Mouse (Mus musculus): Measurements from ENCODE around the gene Il11. TPM values are rescaled to one million over a fixed set of nuclear protein-coding genes. Genes with fewer than 3 reads are reported as not detected.

Il11 gene
- polyA plus RNA-seq, 1 experiment from 2014 or later = 0.28 TPM

DNA sequence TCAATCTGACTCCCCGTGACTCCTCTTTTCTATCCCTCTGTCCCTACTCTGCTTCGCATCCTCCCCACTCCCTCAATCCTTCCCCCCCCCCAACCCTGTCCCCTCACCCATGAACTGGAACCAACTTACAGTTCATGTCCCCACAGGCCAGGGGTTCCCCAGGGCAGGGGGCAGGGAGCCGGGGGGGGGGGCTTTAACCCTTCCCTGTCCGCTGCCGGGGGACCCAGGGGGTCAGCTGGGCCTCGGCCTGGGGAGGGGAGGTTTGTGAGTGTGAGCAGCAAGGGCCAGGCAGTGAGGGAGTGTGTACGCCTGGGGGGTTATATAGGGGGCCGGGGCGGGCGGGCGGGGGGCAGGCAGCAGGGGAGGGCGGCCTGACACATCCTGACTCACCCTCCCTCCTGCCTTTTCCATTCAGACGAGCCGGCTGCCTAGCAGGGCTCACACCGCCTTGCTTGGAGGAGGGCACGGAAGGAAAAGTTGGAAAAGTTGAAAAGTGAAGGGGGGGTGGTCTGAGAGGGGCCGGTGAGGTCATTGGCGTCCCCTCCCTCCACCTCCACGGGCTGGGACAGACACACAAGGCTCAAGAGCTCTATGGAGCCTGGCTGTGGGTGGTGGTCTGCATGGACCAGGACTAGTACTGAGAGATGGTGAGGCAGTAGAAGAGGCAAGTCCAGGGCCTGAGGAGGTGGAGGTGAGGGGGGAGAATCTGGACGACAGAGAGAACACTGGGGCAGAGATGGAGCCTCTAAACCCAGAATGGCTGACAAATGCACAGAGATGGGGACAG lies 4.6 kb downstream of the Il11 start:
- Histone ChIP-seq H3K4me3 (ENCODE audit: low read depth, low read length) (no peak overlapping the region), H3K36me3 (ENCODE audit: control insufficient read depth, insufficient read depth, low read length) (no peaks in the 10 kb centered on the region), H3K27ac (ENCODE audit: low read depth) (no peak overlapping the region), H3K4me1 (replicated peaks; ENCODE audit: control insufficient read depth, insufficient read depth, low read length) (peaks cover 18% of the 10 kb centered on the region), H3K4me2 (ENCODE audit: low read length) (no peak overlapping the region; the same call in 1 of the 2 replicates), H3K27me3 (replicated peaks; ENCODE audit: control insufficient read depth, insufficient read depth, low read length) (peaks cover 44% of the 10 kb centered on the region), H3K9me3 (ENCODE audit: control insufficient read depth, low read length) (no peaks in the 10 kb centered on the region), H3K9ac (ENCODE audit: low read length) (no peak overlapping the region)
- ATAC-seq (replicated peaks; ENCODE audit: low FRiP score, low TSS enrichment, low read depth) (no peak), DNase-seq (ENCODE audit: low spot score) (no peak)
- WGBS = 5% methylated on average over 17 of the region's 20 CpGs

DNA sequence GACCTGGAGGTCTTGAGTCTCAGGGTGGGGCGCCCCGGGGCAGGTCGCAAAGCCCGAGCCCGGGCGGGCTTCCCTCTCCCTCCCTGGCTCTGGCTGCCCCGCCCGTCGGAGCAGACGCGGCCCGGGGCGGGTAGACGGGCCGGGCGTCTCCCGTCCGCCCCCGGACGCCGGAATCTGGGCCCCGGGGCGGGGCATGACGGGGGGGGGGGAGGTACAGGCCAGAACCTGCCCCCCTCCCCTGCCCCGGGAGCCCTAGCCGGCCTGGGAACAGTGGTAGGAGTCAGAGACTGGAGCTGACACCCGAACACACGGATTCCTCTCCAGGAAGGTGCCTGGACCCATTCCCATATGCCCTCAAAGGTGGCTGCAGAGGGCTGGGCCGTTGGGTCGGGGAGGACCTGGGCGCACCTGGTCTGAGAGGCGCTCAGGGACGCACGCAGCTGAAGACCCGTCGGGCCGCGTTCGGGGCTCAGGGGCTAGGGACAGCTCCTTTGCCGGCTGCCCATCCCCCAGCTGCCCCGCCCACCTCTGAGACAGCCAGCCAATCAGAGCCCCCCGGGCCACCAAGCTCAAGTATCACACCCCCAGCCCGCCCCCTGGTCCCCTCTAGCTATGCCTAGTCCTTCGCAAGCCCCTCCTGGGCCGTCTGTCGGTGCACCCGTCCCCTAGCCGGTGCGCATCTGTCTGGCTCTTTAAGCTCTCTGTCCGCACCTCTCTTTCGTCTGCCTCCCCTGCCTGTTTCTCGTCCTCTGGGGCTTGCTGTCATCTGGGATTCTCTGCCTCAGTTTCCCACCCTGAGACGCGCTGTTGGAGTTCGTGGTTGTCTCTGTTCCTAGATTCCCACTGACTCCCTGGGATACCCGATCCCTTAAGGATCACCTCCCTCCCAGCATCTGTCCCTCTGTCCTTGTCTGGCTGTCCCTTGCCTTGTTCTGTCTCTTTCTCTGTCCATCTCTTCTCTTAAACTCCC lies 5.5 kb downstream of the Il11 start:
- H3K9me3 ChIP-seq (ENCODE audit: control insufficient read depth, low read length) = no peaks in the 10 kb centered on the region
- H3K4me1 ChIP-seq (replicated peaks; ENCODE audit: control insufficient read depth, insufficient read depth, low read length) = peaks cover 18% of the 10 kb centered on the region
- H3K4me3 ChIP-seq (ENCODE audit: low read depth, low read length) = peak overlapping the region; percentile 30
- peaks cover 44% of the 10 kb centered on the region for H3K27me3 ChIP-seq (replicated peaks; ENCODE audit: control insufficient read depth, insufficient read depth, low read length)
- H3K36me3 ChIP-seq (ENCODE audit: control insufficient read depth, insufficient read depth, low read length) = no peaks in the 10 kb centered on the region
- H3K27ac ChIP-seq (ENCODE audit: low read depth) = no peak overlapping the region
- 0 out of 2 replicates have a peak overlapping the region, but pooled peaks have one; percentile 22 for H3K9ac ChIP-seq (ENCODE audit: low read length)
- ATAC-seq (replicated peaks; ENCODE audit: low FRiP score, low TSS enrichment, low read depth) (peak; percentile 51), DNase-seq (ENCODE audit: low spot score) (peak; percentile 79)
- 3% methylated on average over 42 of the region's 56 CpGs for WGBS
- peak overlapping the region; percentile 53 for H3K4me2 ChIP-seq (ENCODE audit: low read length)

DNA sequence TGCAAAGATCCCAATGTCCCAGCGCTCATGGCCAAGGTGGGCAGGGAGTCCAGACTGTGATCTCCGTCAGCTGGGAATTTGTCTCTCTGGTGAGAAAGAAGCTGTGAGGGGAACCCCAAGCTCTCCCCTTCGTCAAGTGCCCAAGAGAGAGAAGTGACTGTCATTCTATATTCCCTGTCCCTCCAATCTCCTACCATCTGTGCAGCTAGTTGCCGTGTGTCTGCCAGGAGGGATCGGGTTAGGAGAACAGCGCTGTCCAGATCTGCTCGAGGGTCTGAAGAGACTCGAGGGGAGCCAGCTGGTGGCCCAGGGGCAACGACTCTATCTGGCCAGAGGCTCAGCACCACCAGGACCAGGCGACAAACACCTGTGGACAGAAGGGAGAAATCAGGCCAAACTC lies 6.5 kb downstream of the Il11 start:
- peaks cover 15% of the 10 kb centered on the region for H3K4me1 ChIP-seq (replicated peaks; ENCODE audit: control insufficient read depth, insufficient read depth, low read length)
- H3K9ac ChIP-seq (ENCODE audit: low read length) = no peak overlapping the region
- no peak overlapping the region for H3K4me2 ChIP-seq (ENCODE audit: low read length)
- 45% methylated on average over 10 of the region's 10 CpGs for WGBS
- ATAC-seq (replicated peaks; ENCODE audit: low FRiP score, low TSS enrichment, low read depth) (no peak), DNase-seq (ENCODE audit: low spot score) (no peak)
- no peak overlapping the region for H3K27ac ChIP-seq (ENCODE audit: low read depth)
- peaks cover 44% of the 10 kb centered on the region for H3K27me3 ChIP-seq (replicated peaks; ENCODE audit: control insufficient read depth, insufficient read depth, low read length)
- H3K36me3 ChIP-seq (ENCODE audit: control insufficient read depth, insufficient read depth, low read length) = no peaks in the 10 kb centered on the region
- H3K9me3 ChIP-seq (ENCODE audit: control insufficient read depth, low read length) = no peaks in the 10 kb centered on the region
- no peak overlapping the region for H3K4me3 ChIP-seq (ENCODE audit: low read depth, low read length)

DNA sequence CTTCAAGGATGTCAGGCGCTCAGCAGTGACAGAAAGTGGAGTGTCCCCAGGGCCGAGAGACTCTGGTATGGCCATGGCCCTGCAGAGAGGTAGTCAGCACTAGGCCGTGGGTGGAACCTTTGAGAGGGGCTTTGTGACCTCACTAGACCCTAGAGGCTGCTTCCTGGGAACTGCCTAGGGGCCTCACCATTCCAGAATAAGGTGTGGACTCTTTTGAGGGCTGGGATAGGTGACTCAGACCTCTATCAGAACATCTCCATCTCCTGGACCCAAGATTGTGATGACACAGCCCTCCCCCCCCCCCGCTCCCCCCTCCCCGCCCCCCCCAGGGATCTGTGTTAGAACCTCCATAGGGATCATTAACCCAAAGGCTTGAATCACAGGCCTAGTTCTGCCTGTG lies 11.5 kb downstream of the Il11 start, which contains the start of gene Fam71e2:
Gene Fam71e2 (minus strand): TSS at position 101 of the 400 bp plus-strand sequence.
- no peaks in the 10 kb centered on the region for H3K9me3 ChIP-seq (ENCODE audit: control insufficient read depth, low read length)
- H3K27me3 ChIP-seq (replicated peaks; ENCODE audit: control insufficient read depth, insufficient read depth, low read length) = peaks cover 16% of the 10 kb centered on the region
- no peaks in the 10 kb centered on the region for H3K4me1 ChIP-seq (replicated peaks; ENCODE audit: control insufficient read depth, insufficient read depth, low read length)
- no peak within 1 kb of the TSS for H3K4me3 ChIP-seq (ENCODE audit: low read depth, low read length)
- no peak within 1 kb of the TSS for H3K9ac ChIP-seq (ENCODE audit: low read length)
- ATAC-seq (replicated peaks; ENCODE audit: low FRiP score, low TSS enrichment, low read depth) = no peak
- 75% methylated on average over 4 of the region's 5 CpGs for WGBS
- H3K4me2 ChIP-seq (ENCODE audit: low read length) = no peak within 1 kb of the TSS
- H3K36me3 ChIP-seq (ENCODE audit: control insufficient read depth, insufficient read depth, low read length) = no peaks in the 10 kb centered on the region
- DNase-seq (ENCODE audit: low spot score) = no peak
- no peak within 1 kb of the TSS for H3K27ac ChIP-seq (ENCODE audit: low read depth)

DNA sequence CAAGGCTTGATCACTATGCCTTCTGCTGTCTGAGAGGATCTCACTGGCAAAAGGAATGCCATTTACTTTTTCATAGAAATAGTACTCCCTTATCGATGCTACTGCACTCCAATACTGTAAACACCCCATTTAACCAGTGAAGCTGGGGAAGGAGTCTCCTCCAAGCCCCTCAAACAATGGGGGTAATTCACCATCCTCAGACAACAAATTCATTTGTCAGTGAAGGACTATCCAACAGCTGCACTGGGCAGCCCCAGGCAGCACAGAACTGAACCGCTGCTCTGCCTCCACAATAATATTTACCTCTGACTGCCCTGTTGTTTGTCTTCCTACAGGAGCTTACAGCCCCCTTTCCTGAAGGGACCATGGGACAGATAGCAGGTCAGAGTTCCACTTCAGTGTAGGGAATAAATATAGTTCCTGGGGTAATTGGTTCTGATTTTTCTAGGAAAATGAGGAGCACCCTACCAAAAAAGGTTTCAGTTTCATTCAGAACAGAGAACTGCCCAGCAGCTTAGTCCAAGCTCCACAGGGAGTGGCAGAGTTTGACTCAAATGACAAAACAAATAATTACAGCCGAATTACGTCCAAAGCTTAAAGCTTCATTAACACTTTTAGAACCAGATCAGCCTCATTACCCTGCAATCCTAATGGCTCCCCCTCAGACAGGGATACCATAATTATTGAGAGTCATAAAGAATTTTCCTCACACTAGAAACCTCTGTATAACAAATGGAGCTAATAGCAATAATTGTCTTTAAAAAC lies 17.5 kb downstream of the Il11 start:
- DNase-seq (ENCODE audit: low spot score) = no peak
- Histone ChIP-seq H3K36me3 (ENCODE audit: control insufficient read depth, insufficient read depth, low read length) (no peaks in the 10 kb centered on the region), H3K9ac (ENCODE audit: low read length) (no peak overlapping the region), H3K9me3 (ENCODE audit: control insufficient read depth, low read length) (no peaks in the 10 kb centered on the region), H3K4me3 (ENCODE audit: low read depth, low read length) (no peak overlapping the region), H3K27ac (ENCODE audit: low read depth) (no peak overlapping the region), H3K4me2 (ENCODE audit: low read length) (no peak overlapping the region), H3K4me1 (replicated peaks; ENCODE audit: control insufficient read depth, insufficient read depth, low read length) (0 out of 2 replicates have a peak, but pooled peaks cover 2% of the 10 kb centered on the region), H3K27me3 (replicated peaks; ENCODE audit: control insufficient read depth, insufficient read depth, low read length) (no peaks in the 10 kb centered on the region)
- 17% methylated on average over 4 of the region's 4 CpGs for whole genome bisulfite sequencing
- ATAC-seq (replicated peaks; ENCODE audit: low FRiP score, low TSS enrichment, low read depth) = no peak

DNA sequence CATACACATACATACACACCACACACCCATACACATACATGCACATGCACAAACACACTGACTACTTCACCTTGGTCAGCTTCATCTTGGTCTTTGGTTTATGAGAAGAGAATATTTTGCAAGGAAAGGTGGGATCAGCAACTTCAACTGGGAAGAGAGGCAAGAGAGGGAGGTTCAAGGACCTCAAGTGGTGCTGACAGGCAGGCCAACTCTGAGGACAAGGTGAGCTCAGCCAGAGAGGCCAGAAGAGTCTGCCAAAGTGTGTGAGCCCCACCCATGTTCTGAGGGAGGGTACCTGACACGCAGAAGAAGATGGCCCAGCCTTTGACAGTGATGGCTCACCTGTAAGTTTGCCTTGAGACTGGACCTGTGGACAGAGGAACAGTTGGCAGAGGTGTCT lies 23.0 kb downstream of the Il11 start:
- Histone ChIP-seq H3K27ac (ENCODE audit: low read depth) (no peak overlapping the region), H3K36me3 (ENCODE audit: control insufficient read depth, insufficient read depth, low read length) (no peaks in the 10 kb centered on the region), H3K9me3 (ENCODE audit: control insufficient read depth, low read length) (no peaks in the 10 kb centered on the region), H3K9ac (ENCODE audit: low read length) (no peak overlapping the region), H3K27me3 (replicated peaks; ENCODE audit: control insufficient read depth, insufficient read depth, low read length) (no peaks in the 10 kb centered on the region), H3K4me3 (ENCODE audit: low read depth, low read length) (no peak overlapping the region), H3K4me1 (replicated peaks; ENCODE audit: control insufficient read depth, insufficient read depth, low read length) (0 out of 2 replicates have a peak, but pooled peaks cover under 1% of the 10 kb centered on the region), H3K4me2 (ENCODE audit: low read length) (no peak overlapping the region)
- WGBS = 50% methylated on average over 1 of the region's 1 CpGs
- DNase-seq (ENCODE audit: low spot score) = no peak
- ATAC-seq (replicated peaks; ENCODE audit: low FRiP score, low TSS enrichment, low read depth) = no peak

DNA sequence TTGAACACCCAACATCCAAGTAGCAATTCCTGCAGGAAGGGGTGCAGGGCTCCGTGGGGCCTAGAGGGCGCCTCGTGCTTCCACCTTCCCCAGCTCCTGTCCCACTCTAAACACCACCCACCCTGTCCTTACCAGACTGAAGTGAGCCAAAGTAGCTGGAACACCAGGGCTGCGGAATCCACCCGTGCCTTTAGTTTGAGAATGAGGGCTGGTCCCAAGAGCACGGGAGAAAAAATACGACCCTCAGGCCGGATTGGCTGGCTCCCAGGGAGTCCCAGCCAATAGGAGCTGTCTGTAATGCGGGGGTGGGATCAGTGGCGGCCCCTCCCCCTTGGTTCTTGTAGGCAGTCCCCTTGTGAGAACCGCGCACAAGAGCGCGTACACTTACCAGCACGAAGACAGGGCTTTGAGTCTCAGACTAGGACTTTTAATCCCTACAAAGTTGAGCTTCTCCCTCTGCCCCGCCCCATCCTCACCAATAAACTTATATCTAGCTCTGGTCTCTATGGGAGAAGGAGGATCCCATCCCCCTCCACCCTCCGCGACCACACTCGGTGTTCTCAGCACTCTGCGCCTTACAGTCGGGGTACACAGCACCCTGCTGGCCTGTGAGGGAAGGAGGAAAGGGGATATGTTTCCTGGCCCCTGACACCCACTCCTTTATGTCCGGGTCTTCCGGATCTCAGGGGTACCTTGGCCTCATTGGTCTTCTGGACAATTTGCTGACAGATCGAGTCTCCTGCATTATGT lies 29.7 kb downstream of the Il11 start, which contains the start of gene Cox6b2:
Gene Cox6b2 (minus strand): TSS at position 274 of the 750 bp plus-strand sequence.
- ATAC-seq (replicated peaks; ENCODE audit: low FRiP score, low TSS enrichment, low read depth) (peak; percentile 90), DNase-seq (ENCODE audit: low spot score) (peak; percentile 94)
- peak within 1 kb of the TSS; percentile 35 for H3K4me3 ChIP-seq (ENCODE audit: low read depth, low read length)
- H3K9ac ChIP-seq (ENCODE audit: low read length) = peak within 1 kb of the TSS; percentile 36
- H3K4me1 ChIP-seq (replicated peaks; ENCODE audit: control insufficient read depth, insufficient read depth, low read length) = peaks cover 17% of the 10 kb centered on the region; the same call in 1 of the 2 replicates
- H3K36me3 ChIP-seq (ENCODE audit: control insufficient read depth, insufficient read depth, low read length) = no peaks in the 10 kb centered on the region
- no peaks in the 10 kb centered on the region for H3K9me3 ChIP-seq (ENCODE audit: control insufficient read depth, low read length)
- peak within 1 kb of the TSS; percentile 57; the same call in 1 of the 2 replicates for H3K27ac ChIP-seq (ENCODE audit: low read depth)
- H3K4me2 ChIP-seq (ENCODE audit: low read length) = peak within 1 kb of the TSS; percentile 64
- no peaks in the 10 kb centered on the region for H3K27me3 ChIP-seq (replicated peaks; ENCODE audit: control insufficient read depth, insufficient read depth, low read length)
- WGBS = 5% methylated on average over 24 of the region's 24 CpGs

Measured in intestine, embryonic 14.5 days (tissue).